Mouse (Mus musculus): Measurements from ENCODE around the gene Gramd1b.

- TF ChIP-seq CTCF (IDR thresholded peaks at IDR 0.05; ENCODE audit: extremely low read depth, insufficient read depth, insufficient read length, insufficient replicate concordance), result no peak
- TF ChIP-seq POLR2A (IDR thresholded peaks at IDR 0.05; ENCODE audit: low read depth, low read length), result no peak
Measured at GRCm38 (mm10) chr9:40316865-40317660, 214.1 kb downstream of the Gramd1b start.
